Mouse (Mus musculus): ENCODE measurements around the gene Igf1r.

- no peak for TF ChIP-seq POLR2A (IDR thresholded peaks at IDR 0.05; ENCODE audit: borderline replicate concordance, extremely low read depth, low read depth, low read length)
- TF ChIP-seq CTCF (IDR thresholded peaks at IDR 0.05; ENCODE audit: insufficient read depth, low read length), result no peak
Measured at GRCm38 (mm10) chr7:67994346-67994858, 41.8 kb downstream of the Igf1r start.

All from lung, adult 2 months (tissue).